Mouse (Mus musculus): Measurements from ENCODE around the gene Tpm1. TPM values are rescaled to one million over a fixed set of nuclear protein-coding genes. Genes with fewer than 3 reads are reported as not detected.

Tpm1 gene
- polyA plus RNA-seq, 1 experiment from 2014 or later = 139 TPM

GRCm38 (mm10) chr9:67049836-67050235 lies 630 bp upstream of the Tpm1 start:
- 18% methylated on average over 7 of the region's 7 CpGs for WGBS

DNA sequence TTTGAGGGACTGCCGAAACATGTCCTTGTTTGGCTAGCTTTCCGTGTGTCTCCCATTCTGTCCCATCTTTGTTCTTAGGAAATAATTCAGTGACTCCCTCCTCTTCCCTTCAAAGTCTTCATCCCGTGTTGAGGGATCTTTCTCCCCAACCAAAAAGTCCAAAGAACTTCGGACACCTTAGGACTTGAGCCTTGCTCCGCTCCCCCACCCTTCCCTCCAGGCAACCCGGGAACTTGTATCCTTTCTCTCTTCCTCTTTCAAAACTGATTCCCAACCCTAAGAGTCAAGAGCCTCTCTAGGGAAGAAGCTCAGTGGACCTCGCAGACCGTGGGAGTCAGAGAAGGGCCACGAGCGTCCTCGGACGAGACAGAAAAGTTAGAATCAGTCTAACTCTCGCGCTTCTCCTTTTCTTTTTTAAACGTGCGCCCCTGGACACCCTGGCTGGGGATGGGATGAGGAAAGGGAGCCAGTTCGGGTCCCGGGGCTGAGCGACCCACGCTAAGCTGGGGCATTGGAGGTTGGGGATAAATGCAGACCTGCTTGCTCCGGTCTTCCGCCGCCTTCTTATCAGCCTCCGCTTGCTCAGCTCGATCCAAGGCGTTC lies 622 bp downstream of the Tpm1 start:
- no peak overlapping the region for H3K27ac ChIP-seq (ENCODE audit: low read depth, low read length)

More at GRCm38 (mm10) chr9:67049836-67050235, 630 bp upstream of the Tpm1 start:
- H3K4me3 ChIP-seq (ENCODE audit: low read depth, low read length) = peak overlapping the region; percentile 44; the same call in 1 of the 2 replicates
- no peak overlapping the region for H3K27ac ChIP-seq (ENCODE audit: low read depth, low read length)
- no peak overlapping the region for H3K9ac ChIP-seq (replicated peaks; ENCODE audit: low read depth, low read length)
- H3K4me2 ChIP-seq (ENCODE audit: low read depth, low read length) = peak overlapping the region; percentile 81
- no peaks in the 10 kb centered on the region for H3K36me3 ChIP-seq (ENCODE audit: control insufficient read depth, insufficient read depth, low read length)
- H3K9me3 ChIP-seq (ENCODE audit: control insufficient read depth, low read length) = no peaks in the 10 kb centered on the region
- H3K27me3 ChIP-seq (ENCODE audit: control insufficient read depth, insufficient read depth, low read length) = peaks cover 18% of the 10 kb centered on the region
- ATAC-seq (ENCODE audit: low read depth) = no peak
- H3K4me1 ChIP-seq (ENCODE audit: control insufficient read depth, insufficient read depth, low read length) = peaks cover 10% of the 10 kb centered on the region; the same call in 1 of the 2 replicates

GRCm38 (mm10) chr9:67047606-67048482 lies 1.4 kb downstream of the Tpm1 start:
- Histone ChIP-seq H3K27me3 (ENCODE audit: control insufficient read depth, insufficient read depth, low read length) (peaks cover 18% of the 10 kb centered on the region), H3K4me3 (ENCODE audit: low read depth, low read length) (peak overlapping the region; percentile 44), H3K9ac (replicated peaks; ENCODE audit: low read depth, low read length) (peak overlapping the region; percentile 42), H3K4me1 (ENCODE audit: control insufficient read depth, insufficient read depth, low read length) (peaks cover 11% of the 10 kb centered on the region; the same call in 1 of the 2 replicates), H3K36me3 (ENCODE audit: control insufficient read depth, insufficient read depth, low read length) (no peaks in the 10 kb centered on the region), H3K9me3 (ENCODE audit: control insufficient read depth, low read length) (no peaks in the 10 kb centered on the region), H3K4me2 (ENCODE audit: low read depth, low read length) (peak overlapping the region; percentile 81), H3K27ac (ENCODE audit: low read depth, low read length) (no peak overlapping the region)
- ATAC-seq (ENCODE audit: low read depth) = no peak
- 1% methylated on average over 45 of the region's 50 CpGs for WGBS

More for the DNA sequence above, 622 bp downstream of the Tpm1 start:
- H3K4me2 ChIP-seq (ENCODE audit: low read depth, low read length) = peak overlapping the region; percentile 81
- H3K4me3 ChIP-seq (ENCODE audit: low read depth, low read length) = peak overlapping the region; percentile 44
- peaks cover 18% of the 10 kb centered on the region for H3K27me3 ChIP-seq (ENCODE audit: control insufficient read depth, insufficient read depth, low read length)
- H3K36me3 ChIP-seq (ENCODE audit: control insufficient read depth, insufficient read depth, low read length) = no peaks in the 10 kb centered on the region
- under 1% methylated on average over 26 of the region's 26 CpGs for whole genome bisulfite sequencing
- no peaks in the 10 kb centered on the region for H3K9me3 ChIP-seq (ENCODE audit: control insufficient read depth, low read length)
- H3K9ac ChIP-seq (replicated peaks; ENCODE audit: low read depth, low read length) = peak overlapping the region; percentile 48
- ATAC-seq (ENCODE audit: low read depth) = no peak
- peaks cover 10% of the 10 kb centered on the region; the same call in 1 of the 2 replicates for H3K4me1 ChIP-seq (ENCODE audit: control insufficient read depth, insufficient read depth, low read length)

- Histone ChIP-seq H3K9ac (replicated peaks; ENCODE audit: low read depth, low read length) (0 out of 2 replicates have a peak overlapping the region, but pooled peaks have one; percentile 42), H3K4me1 (ENCODE audit: control insufficient read depth, insufficient read depth, low read length) (peaks cover 19% of the 10 kb centered on the region), H3K4me2 (ENCODE audit: low read depth, low read length) (peak overlapping the region; percentile 81), H3K4me3 (ENCODE audit: low read depth, low read length) (peak overlapping the region; percentile 44; the same call in 1 of the 2 replicates), H3K27me3 (ENCODE audit: control insufficient read depth, insufficient read depth, low read length) (peaks cover 18% of the 10 kb centered on the region), H3K36me3 (ENCODE audit: control insufficient read depth, insufficient read depth, low read length) (no peaks in the 10 kb centered on the region), H3K27ac (ENCODE audit: low read depth, low read length) (no peak overlapping the region), H3K9me3 (ENCODE audit: control insufficient read depth, low read length) (no peaks in the 10 kb centered on the region)
- WGBS = 8% methylated on average over 15 of the region's 15 CpGs
- ATAC-seq (ENCODE audit: low read depth) = no peak
Measured at GRCm38 (mm10) chr9:67046881-67047605, 2.2 kb downstream of the Tpm1 start.

DNA sequence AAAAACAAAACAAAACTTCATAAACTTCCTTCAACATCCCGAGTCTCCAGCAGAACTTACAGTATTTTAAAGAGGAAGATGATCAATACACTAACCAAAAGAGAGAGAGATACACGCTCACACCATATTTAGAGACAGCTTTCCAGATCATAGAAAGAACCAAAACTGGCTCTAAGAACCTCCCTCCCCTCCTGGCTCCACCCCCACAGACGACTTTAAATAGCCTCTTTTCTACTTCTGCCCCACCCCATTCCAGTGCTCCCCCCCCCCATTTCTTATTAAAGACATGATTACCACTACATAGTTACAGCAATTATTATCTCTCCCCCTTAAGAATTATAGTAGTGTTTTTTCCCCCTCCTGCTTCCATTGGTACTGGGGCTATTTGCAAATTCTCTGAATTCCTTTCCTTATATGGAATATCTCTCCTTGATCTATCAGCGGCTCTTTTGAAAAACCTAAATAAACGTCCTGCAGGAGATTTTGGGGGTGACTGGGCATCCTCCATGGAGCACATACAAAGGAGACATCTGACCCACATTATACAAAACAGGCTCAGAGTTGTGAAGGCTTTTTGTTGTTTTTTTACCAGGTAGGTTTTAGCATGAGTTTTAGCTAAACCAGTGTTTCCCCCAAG lies 3.1 kb downstream of the Tpm1 start:
- ATAC-seq (ENCODE audit: low read depth) = no peak
- Histone ChIP-seq H3K36me3 (ENCODE audit: control insufficient read depth, insufficient read depth, low read length) (no peaks in the 10 kb centered on the region), H3K27ac (ENCODE audit: low read depth, low read length) (no peak overlapping the region), H3K4me1 (ENCODE audit: control insufficient read depth, insufficient read depth, low read length) (peaks cover 26% of the 10 kb centered on the region), H3K27me3 (ENCODE audit: control insufficient read depth, insufficient read depth, low read length) (peaks cover 18% of the 10 kb centered on the region), H3K9me3 (ENCODE audit: control insufficient read depth, low read length) (no peaks in the 10 kb centered on the region), H3K4me3 (ENCODE audit: low read depth, low read length) (no peak overlapping the region), H3K4me2 (ENCODE audit: low read depth, low read length) (no peak overlapping the region), H3K9ac (replicated peaks; ENCODE audit: low read depth, low read length) (no peak overlapping the region)
- 20% methylated on average over 5 of the region's 5 CpGs for WGBS

GRCm38 (mm10) chr9:67045306-67045675 lies 3.9 kb downstream of the Tpm1 start:
- ATAC-seq (ENCODE audit: low read depth) = no peak
- Histone ChIP-seq H3K27ac (ENCODE audit: low read depth, low read length) (no peak overlapping the region), H3K4me1 (ENCODE audit: control insufficient read depth, insufficient read depth, low read length) (peaks cover 32% of the 10 kb centered on the region), H3K27me3 (ENCODE audit: control insufficient read depth, insufficient read depth, low read length) (peaks cover 12% of the 10 kb centered on the region), H3K9me3 (ENCODE audit: control insufficient read depth, low read length) (no peaks in the 10 kb centered on the region), H3K4me2 (ENCODE audit: low read depth, low read length) (no peak overlapping the region), H3K4me3 (ENCODE audit: low read depth, low read length) (no peak overlapping the region), H3K9ac (replicated peaks; ENCODE audit: low read depth, low read length) (no peak overlapping the region), H3K36me3 (ENCODE audit: control insufficient read depth, insufficient read depth, low read length) (no peaks in the 10 kb centered on the region)
- 38% methylated on average over 4 of the region's 4 CpGs for WGBS

DNA sequence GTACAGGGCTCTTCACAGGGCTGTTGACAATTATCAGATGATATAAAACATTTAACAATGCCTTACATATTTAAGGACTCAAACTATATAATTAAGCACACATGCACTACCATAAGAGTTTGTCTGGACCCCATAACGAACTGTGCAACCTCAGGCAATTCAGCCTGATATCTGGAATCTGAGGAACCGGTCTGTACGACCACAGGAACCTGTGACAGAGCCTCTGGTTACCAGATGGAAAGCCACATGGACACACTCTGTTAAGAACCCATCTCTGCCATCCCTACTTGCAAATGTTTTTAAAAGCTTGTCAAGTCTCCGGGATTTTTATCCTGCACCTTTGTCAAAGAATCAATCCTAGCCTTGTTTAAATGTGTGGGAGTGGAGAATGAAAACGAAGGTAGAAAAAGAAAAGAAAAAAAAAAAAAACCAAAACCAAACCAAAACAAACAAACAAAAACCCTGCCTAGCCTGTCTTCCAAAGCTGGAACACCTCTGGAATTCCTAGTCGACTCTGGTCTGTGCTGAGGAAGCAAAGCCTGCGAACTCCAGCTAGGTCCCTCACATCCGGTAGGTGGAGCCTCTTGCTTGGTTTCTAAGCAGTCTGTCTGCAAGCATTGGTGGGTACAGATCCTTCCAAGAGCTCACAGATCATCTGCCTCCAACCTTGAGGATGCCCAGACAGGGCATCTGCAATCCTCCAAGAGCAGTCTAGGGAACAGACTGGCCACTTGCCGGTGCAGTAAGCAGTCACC lies 4.5 kb downstream of the Tpm1 start:
- 36% methylated on average over 9 of the region's 9 CpGs for WGBS
- peaks cover 12% of the 10 kb centered on the region for H3K27me3 ChIP-seq (ENCODE audit: control insufficient read depth, insufficient read depth, low read length)
- H3K4me1 ChIP-seq (ENCODE audit: control insufficient read depth, insufficient read depth, low read length) = peaks cover 32% of the 10 kb centered on the region
- no peaks in the 10 kb centered on the region for H3K36me3 ChIP-seq (ENCODE audit: control insufficient read depth, insufficient read depth, low read length)
- H3K27ac ChIP-seq (ENCODE audit: low read depth, low read length) = no peak overlapping the region
- H3K4me3 ChIP-seq (ENCODE audit: low read depth, low read length) = no peak overlapping the region
- no peak for ATAC-seq (ENCODE audit: low read depth)
- no peaks in the 10 kb centered on the region for H3K9me3 ChIP-seq (ENCODE audit: control insufficient read depth, low read length)
- no peak overlapping the region for H3K9ac ChIP-seq (replicated peaks; ENCODE audit: low read depth, low read length)
- H3K4me2 ChIP-seq (ENCODE audit: low read depth, low read length) = no peak overlapping the region
